In genomic region chr4:32430981-32431380, GRCm38 (mm10) we compare ENCODE assay signal across 8 mouse cellular contexts.
DNase-seq lines count a peak whose midpoint lies in the region; ATAC-seq lines count a peak whose summit lies in the region.

No protein-coding gene starts in this region.

- 5% methylated on average over 7 of the region's 7 CpGs for WGBS in forebrain, embryonic 12.5 days
- WGBS in neural tube, embryonic 13.5 days = 9% methylated on average over 7 of the region's 7 CpGs
- WGBS in kidney, embryonic 14.5 days = 62% methylated on average over 7 of the region's 7 CpGs

- H3K4me3 ChIP-seq in forebrain, embryonic 12.5 days (replicated peaks) = no peak overlapping the region
- no peak overlapping the region for H3K4me3 ChIP-seq in neural tube, embryonic 13.5 days
- H3K4me3 ChIP-seq in kidney, embryonic 14.5 days (ENCODE audit: low read length) = no peak overlapping the region

- H3K9ac ChIP-seq in forebrain, embryonic 12.5 days = no peak overlapping the region
- peak overlapping the region; percentile 53 for H3K9ac ChIP-seq in neural tube, embryonic 13.5 days
- no peak overlapping the region for H3K9ac ChIP-seq in kidney, embryonic 14.5 days (ENCODE audit: low read depth, low read length)

- intact Hi-C loops in gastrocnemius, postnatal 14 days (cut with DNase I; ENCODE audit: low total_unique reads) = no loop called here

- peak overlapping the region; percentile 27 for H3K4me2 ChIP-seq in forebrain, embryonic 12.5 days
- H3K4me2 ChIP-seq in neural tube, embryonic 13.5 days = peak overlapping the region; percentile 25
- H3K4me2 ChIP-seq in kidney, embryonic 14.5 days (replicated peaks; ENCODE audit: low read depth, low read length) = no peak overlapping the region

- peak; percentile 20 to 46 for DNase-seq in right cerebral cortex, adult 2 months (ENCODE audit: low spot score in 2 of 2)
- DNase-seq in right cerebral cortex, postnatal 14 days = no peak
- peak; percentile 28 to 30 for DNase-seq in layer of hippocampus, postnatal 36 days
- DNase-seq in kidney, postnatal 36 days = no peak
- DNase-seq in gastrocnemius, postnatal 14 days = no peak

- peak overlapping the region; percentile 68; the same call in 1 of the 2 replicates for H3K27ac ChIP-seq in forebrain, embryonic 12.5 days
- H3K27ac ChIP-seq in neural tube, embryonic 13.5 days (replicated peaks) = peak overlapping the region; percentile 84
- no peak overlapping the region for H3K27ac ChIP-seq in kidney, embryonic 14.5 days (ENCODE audit: low read depth, low read length)

- H3K27me3 ChIP-seq in forebrain, embryonic 12.5 days = no peaks in the 10 kb centered on the region
- H3K27me3 ChIP-seq in neural tube, embryonic 13.5 days = no peaks in the 10 kb centered on the region
- no peaks in the 10 kb centered on the region for H3K27me3 ChIP-seq in kidney, embryonic 14.5 days (ENCODE audit: control insufficient read depth, insufficient read depth, low read length)

- peak; percentile 44 for ATAC-seq in forebrain, embryonic 12.5 days (ENCODE audit: low FRiP score)
- ATAC-seq in neural tube, embryonic 13.5 days (ENCODE audit: low read depth) = 0 out of 2 replicates have a peak, but pooled peaks have one; percentile 13
- no peak for ATAC-seq in kidney, embryonic 14.5 days (ENCODE audit: low FRiP score, low TSS enrichment)

- no peaks in the 10 kb centered on the region for H3K36me3 ChIP-seq in forebrain, embryonic 12.5 days (replicated peaks)
- no peaks in the 10 kb centered on the region for H3K36me3 ChIP-seq in neural tube, embryonic 13.5 days
- no peaks in the 10 kb centered on the region for H3K36me3 ChIP-seq in kidney, embryonic 14.5 days (ENCODE audit: control insufficient read depth, insufficient read depth, low read length)

- H3K4me1 ChIP-seq in forebrain, embryonic 12.5 days = peaks cover 67% of the 10 kb centered on the region
- peaks cover 91% of the 10 kb centered on the region for H3K4me1 ChIP-seq in neural tube, embryonic 13.5 days (replicated peaks)
- 0 out of 2 replicates have a peak, but pooled peaks cover 5% of the 10 kb centered on the region for H3K4me1 ChIP-seq in kidney, embryonic 14.5 days (ENCODE audit: control insufficient read depth, insufficient read depth, low read length)

- H3K9me3 ChIP-seq in forebrain, embryonic 12.5 days = no peaks in the 10 kb centered on the region
- H3K9me3 ChIP-seq in neural tube, embryonic 13.5 days = no peaks in the 10 kb centered on the region
- no peaks in the 10 kb centered on the region for H3K9me3 ChIP-seq in kidney, embryonic 14.5 days (ENCODE audit: control insufficient read depth, low read length)

Comparison
In these comparisons a context has a peak if more than half of its experiments do, and no peak if none do; other contexts are left out.
1. DNase-seq: peak in right cerebral cortex, adult 2 months (2 of 2) and layer of hippocampus, postnatal 36 days (2 of 2); none in right cerebral cortex, postnatal 14 days (single experiment), kidney, postnatal 36 days (0 of 2) and gastrocnemius, postnatal 14 days (single experiment).